Mouse (Mus musculus) embryonic facial prominence, embryonic 12.5 days (tissue): Measurements from ENCODE around the gene Cldn20. TPM values are rescaled to one million over a fixed set of nuclear protein-coding genes. Genes with fewer than 3 reads are reported as not detected.

ENCODE experiments used
- polyA plus RNA-seq: library from polyadenylated mRNA; unstranded; fragments of >200 nt; fragmentation: Nextera tagmentation; extraction: Ambion mirVana; gene quantifications from 2 replicates; pipeline ENCODE4 v1.2.1, GENCODE M21; 2016

Cldn20 gene
- polyA plus RNA-seq, 1 experiment from 2014 or later = 0.35 TPM

Other genes with a start within 250 kb of the Cldn20 start
- 19.5 and 23.2 TPM in 2 replicates for gene Tiam2, start 206.0 kb upstream of the Cldn20 start, polyA plus RNA-seq
- gene Tfb1m, start 25.2 kb downstream of the Cldn20 start, polyA plus RNA-seq = 17.3 and 17.6 TPM in 2 replicates
- 0.20 and 0.37 TPM in 2 replicates for gene Nox3, start 163.7 kb downstream of the Cldn20 start, polyA plus RNA-seq